Mouse (Mus musculus) c-Kit-positive CD71-positive TER-119-negative erythroid progenitor cells, embryonic 14.5 days (primary cell): ENCODE measurements at regions not wholly inside any gene's neighbourhood (a gene's known extent, or its start where the extent isn't known, plus 50 kb on each side); places are given as distances from the start of the nearest gene placed in this dataset.

Source experiments
- DNase-seq: peaks from one replicate; pipeline ENCODE4 v3.0.0-alpha.2; 2013; ENCODE audit warnings: low read depth

- no peak for DNase-seq
Observed at GRCm38 (mm10) chr10:117447206-117447605, 67.4 kb upstream of the Cpsf6 start.

DNA sequence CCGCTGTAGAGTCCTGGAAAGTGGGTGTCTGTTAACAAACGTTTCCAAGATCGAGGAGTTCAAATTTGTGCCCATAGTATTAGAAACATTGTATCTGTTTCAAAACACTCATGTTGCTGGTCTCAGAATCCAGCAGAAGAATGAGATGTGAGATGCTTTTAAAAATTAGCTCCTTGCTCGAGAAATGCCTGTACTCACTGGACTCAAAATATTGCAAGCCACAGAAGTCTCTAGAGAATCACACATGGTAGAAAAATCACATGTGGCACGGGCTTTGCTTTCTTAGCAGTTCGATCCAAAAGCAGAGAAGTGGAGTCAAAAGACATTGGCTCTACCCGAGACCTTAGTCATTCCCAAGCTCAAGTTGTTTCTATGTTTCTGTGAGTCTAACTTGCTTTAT, 67.0 kb upstream of the Cpsf6 start:
- no peak for DNase-seq

DNA sequence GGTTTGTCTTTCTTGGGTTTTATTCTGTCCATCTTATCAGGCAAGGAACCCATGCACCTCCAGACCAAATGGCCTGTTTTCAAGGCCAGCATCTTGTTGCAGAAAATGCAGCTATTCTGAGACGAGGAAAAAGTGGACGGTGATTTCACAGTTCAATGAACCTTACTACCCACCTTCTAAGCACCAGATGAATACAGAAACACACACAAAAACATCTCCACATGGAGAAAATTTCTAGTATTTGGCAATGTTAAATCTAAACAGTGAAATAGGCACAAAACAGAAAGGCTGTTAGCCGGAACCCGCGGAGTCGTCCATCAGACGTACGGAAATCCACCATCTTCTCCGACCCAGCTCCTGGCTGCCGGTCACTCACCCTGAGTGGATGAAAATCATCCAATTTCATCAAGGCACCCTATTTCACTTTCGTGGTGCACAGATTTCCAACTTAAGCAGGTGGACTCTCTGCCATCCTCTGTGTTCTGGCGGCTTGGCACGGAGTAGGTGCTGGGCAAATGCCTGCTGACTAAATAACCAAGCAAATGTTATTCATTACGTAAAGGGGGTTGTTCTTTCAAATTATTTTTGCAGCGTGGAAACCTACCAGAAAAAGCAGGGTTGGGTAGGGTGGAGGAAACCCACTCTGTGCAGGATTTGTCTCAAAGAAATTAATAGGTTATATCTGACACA, 66.1 kb upstream of the Cpsf6 start:
- DNase-seq = no peak

DNA sequence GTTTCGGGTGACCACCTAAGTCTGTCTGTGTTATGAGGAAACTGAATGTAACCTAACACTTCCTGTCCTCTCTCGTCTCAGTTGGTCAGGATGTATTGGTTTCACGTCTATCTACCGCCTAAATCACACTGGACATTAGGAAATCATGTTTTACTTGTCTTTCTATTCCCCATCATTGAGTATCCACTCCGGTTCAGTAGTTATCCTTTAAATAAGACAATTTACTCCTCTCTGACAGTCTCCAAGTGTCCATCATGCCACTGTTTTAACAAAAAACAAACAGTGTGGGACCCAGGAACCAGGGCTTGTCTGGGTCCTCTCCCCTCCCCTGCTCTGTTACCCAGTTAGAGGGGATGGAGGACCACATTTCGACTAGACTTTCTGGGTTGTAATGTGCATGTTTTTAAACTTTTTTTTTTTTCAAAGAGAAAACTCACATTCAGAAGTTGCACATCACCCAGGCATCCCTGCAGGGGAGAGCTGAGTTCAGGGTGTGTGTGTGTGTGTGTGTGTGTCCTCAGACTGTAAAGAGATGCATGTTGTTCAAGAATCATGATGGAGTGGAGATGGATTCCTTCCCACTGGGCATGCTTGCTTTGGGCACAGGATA, 65.5 kb upstream of the Cpsf6 start:
- DNase-seq = no peak

GRCm38 (mm10) chr10:117444761-117445160, 64.9 kb upstream of the Cpsf6 start:
- DNase-seq = no peak

DNA sequence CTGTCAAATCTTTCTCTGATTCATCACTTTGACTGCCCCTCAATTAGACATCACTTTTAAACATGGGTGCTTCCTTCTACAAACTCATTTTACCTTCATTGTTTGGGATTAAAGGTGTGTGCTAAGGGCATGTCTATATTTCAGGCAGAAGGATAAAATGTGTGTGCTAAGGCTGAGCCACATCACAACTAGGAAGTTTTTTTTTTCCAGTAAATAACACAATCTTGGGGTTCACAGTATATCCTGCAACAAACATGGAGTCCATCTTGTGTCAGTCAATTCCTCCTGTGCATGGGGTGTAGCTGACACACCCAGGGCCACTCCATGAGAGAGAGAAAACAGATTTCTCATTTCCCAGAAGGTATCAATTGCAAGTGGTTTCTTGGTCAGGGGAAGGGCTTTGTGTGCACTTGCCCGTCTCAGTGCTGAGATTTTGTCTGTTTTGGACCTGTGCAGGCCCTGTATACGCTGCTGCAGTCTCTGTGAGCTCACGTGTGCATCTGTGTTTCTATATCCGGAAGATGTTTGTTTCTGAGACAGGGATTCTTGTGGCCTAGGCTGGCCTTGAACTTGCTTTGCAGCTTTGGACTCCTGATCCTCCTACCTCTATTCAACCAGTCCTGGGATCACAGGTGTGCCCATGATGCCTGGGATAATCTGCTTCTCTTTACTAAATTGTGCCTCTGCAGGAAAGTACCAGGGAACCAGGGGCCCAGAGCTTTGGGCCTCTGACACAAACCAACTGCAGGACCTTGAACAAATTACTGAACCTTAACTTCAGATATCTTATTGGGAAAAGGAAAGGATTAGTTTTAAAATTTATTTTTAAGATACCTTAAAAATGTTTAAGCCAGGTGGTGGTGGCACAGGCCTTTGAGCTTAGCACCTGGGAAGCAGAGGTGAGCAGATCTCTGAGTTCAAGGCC, 63.9 kb upstream of the Cpsf6 start:
- DNase-seq = no peak

DNA sequence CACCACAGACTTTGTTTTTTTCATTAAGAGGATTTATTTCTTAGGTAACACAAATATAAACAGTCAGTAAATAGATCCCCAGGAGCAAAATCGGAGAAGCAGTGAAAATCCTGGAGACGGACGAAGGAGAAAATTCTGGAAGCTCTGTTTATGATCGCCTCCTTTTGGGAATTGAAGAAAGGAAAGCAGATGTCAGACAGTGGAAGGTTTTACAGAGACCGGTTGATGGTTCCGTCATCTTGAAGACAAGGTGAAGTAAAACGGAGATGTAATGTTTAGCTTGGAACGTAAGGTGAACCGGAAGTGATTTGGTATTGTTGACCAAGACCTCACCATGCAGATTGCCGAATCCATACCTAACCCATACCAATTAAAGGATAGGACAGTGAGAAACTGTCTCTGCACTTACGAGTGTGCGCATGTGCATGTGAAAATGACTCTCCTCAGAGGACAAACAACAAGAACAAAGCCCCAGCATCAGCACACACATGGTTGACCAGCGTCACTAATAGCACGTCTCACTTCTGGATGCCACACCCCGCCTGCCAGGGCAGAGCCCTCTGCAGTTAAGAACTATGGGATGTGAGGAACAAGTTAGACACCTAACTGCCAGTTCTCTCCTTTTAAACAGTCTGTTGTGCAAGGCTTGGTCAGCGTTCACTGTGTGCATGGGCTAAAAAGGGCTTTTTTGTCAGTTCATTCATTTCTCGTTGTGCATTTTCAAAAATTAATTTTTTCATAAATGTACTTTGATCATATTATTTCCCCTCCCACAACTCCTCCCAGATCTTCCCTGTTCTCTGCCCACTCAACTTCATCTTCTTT, 62.4 kb upstream of the Cpsf6 start:
- DNase-seq = no peak

GRCm38 (mm10) chr10:117441121-117441978, 61.5 kb upstream of the Cpsf6 start:
- DNase-seq = no peak

- DNase-seq = no peak
Observed at GRCm38 (mm10) chr10:117440225-117440976, 60.6 kb upstream of the Cpsf6 start.

DNA sequence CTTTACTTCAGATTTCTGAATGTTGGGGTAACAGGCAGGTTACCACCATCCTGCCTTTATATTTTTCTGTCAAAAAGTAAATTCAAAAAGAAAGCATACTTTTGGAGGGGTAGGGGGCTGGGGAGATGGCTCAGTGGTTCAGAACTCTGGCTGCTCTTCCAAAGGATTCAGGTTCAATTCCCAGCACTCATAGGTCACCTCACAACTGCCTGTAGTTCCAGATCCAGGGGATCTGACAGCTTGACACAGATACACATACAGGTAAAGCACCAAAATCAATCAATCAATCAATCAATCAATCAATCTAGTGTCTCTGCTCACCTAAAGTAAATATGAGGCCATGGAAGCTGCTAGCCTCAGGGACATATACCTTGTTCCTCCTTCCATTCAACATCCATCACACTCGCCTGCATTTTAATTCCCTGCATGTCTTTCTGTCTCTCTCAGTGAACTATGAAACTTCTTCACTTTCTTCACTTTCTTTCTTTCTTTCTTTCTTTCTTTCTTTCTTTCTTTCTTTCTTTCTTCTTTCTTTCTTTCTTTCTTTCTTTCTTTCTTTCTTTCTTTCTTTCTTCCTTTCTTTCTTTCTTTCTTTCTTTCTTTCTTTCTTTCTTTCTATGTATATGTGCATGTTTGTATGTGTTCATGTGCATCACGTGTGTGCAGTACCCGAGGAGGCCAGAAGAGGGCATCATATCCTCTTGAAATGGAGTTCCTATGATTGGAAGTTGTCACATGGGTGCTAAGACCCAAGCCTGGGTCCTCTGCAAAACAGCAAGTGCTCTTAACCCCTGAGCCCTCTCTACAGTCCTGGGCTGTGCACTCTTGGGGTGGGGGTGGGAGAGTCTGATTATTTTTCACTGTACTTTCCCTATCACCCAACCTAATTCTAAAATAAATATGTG, 59.6 kb upstream of the Cpsf6 start:
- DNase-seq = no peak

DNA sequence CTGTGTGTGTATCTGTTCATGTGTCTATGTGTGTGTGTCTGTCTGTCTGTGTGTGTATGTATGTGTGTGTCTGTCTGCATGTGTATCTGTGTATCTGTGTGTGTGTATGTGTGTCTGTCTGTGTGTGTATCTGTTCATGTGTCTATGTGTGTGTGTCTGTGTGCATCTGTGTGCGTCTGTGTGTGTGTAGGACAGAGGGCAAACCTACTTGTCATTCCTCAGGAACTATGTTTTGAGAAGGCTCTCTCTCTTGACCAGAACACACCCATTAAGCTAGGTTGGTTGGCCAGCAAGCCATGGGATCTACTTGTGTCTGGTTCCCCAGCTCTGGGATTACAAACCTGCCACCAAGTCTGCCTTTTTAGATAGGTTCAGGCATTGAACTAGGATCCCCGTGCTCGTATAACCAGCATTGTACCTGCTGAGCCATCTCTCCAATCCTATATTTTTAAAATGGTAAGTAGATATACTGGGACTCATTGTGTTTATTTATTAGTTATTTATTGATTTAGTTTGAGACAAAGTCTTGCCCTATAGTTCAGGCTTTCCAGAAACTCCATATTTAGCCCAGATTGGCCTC, 58.9 kb upstream of the Cpsf6 start:
- DNase-seq = no peak

DNA sequence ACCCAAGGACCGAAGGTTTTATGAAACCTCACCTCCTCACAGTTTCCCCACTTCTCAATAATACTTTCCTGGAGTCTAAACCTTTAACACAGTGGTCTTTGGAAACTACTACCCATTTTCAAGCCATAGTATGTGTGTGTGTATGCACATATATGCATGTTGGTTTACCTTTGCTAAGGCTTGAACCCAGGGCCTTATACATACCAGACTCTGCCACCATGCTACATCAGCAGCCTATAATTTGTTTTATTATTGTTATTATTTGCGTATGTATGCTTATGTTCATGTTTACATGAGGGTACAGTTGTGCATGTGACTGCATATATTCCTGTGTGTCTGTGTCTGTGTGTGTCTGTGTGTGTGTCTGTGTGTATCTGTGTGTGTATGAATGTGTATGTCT, 58.2 kb upstream of the Cpsf6 start:
- no peak for DNase-seq

DNA sequence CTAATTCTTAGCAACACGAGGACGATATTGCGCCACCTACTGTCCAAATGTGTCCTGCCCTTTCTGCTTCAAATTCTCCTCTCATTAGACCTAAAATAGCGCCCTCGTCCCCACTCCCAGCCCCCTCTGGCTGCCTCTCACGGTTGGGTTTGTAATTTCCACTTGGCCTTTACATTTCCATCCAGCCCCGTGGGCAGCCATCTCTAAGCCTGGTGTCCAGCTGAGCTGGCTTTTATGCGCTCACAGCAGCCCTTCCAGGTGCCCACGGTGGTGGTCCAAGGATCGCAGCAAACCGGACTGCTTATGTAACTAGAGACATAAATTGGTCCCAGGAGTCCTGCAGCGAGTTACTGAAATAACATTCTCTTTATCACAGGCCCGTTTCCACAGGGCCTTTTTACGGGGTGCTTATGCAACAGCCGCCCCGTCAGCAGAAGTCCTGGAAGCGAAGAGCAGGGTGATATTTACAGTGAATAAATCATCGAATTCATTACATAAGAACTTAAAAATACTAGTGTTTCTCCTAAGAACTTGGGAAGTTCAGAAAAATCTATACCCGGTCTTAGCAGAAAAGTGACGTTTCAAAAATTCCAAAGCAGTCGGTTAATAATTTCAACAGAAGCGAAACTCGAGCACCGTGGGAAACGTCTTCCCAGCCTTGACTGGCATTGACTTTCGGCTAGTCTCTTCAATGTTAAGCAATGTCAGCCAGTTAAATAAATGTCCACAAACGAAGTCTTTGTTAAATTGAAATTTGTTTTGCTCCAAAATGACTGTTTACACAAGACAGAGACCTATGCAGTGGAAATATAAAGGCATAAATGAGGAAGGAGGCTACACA, 57.3 kb upstream of the Cpsf6 start:
- DNase-seq = peak; percentile 48

DNA sequence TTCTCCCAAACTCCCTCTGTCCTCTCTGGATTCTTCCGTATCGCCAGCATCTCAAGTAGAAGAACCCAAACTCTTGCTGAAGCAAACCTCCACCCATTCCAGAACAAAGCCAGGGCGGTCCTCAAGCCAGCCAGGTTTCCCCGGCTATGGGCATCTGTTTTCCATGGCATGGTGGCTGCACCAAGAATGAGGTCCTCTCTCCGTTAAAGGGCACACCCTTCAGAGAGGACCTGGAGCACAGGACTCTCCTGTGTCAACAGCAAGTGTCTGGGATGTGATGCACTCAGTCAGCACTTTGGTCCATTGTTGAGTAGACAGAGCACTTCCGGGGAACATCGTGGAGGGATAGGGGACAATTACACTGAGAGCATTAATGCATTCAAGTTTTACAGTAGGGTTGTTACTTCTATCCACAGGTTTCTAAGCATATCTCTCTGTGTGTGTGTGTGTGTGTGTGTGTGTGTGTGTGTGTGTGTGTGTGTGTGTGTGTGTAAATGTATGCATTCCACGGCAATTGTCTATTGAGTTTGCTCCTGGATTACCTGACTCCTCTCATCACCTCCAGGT, 56.6 kb upstream of the Cpsf6 start:
- no peak for DNase-seq

DNA sequence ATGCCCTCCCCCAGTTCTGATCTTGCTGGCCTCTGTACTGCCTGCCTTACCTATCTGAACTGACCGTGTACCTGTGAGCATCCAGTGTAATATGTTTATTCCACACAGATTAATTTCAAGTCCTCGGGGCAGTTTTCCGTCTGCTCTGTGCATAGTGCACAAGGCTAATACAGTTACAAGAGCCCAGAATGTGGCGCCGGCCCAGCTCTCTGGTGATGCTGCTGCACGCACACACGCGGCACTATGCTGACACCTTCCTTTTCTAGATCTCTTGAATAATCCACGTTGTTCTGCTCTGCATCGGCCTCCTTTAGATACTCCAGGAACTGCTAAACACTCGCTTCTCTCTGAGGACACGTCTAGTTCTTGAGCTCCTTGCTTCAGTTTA, 55.9 kb upstream of the Cpsf6 start:
- DNase-seq = no peak

- DNase-seq = peak; percentile 84
Observed at GRCm38 (mm10) chr10:117434871-117435733, 55.3 kb upstream of the Cpsf6 start.
